Mouse (Mus musculus): ENCODE results near the gene Hgfac.

The Hgfac gene

DNA sequence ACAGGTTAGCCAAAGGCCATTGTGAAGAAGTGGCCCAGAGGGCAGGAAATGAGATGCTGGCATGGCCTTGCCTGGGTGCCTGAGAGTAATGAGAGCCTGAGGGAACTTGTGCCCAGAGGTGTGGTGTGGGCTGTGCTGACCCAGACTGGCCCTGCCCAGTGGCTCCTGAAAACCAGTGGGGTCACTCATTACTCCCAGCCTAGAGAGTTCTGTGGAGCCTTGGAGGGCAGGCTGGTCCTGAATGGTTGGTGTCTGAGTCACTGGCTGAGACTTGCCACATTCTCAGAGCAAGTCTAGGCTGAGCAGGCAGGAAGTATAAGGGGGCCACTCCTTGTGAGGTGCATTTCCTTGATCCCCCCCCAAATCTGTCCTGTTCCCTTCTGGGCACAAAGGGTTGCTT, 3.9 kb upstream of the Hgfac start:
- DNase-seq (ENCODE audit: low spot score in 2 of 2) = peak; percentile 58 to 74

DNA sequence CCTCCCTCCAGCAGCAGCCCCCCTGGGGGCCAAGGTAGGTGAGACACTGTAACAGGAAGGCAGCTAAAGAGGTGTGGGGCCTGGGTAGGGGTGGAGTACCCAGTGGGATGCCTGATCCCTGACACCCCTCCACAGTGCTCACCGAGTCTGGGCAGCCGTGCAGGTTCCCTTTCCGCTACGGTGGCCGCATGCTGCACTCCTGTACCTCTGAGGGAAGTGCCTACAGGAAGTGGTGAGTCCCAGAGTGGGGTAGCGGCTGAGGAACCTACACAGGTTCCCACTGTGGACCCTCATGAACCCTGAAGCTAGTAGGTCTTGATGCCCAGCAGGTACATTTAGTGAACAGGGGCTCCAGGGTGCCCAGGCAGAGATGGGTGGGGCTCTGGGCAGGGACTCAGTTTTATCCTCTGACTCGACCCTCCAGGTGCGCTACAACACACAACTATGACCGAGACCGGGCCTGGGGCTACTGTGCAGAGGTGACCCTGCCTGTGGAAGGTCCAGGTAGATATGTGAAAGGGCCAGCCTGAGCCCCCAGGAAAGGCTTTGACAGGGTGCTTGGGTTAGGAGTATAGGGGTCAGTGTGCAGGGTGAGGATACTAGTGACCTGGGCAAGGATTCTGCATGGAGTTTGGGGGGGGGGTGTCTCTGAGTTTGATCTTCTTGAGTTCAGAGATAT, 1.3 kb downstream of the Hgfac start:
- DNase-seq (ENCODE audit: low spot score in 2 of 2) = no peak

DNA sequence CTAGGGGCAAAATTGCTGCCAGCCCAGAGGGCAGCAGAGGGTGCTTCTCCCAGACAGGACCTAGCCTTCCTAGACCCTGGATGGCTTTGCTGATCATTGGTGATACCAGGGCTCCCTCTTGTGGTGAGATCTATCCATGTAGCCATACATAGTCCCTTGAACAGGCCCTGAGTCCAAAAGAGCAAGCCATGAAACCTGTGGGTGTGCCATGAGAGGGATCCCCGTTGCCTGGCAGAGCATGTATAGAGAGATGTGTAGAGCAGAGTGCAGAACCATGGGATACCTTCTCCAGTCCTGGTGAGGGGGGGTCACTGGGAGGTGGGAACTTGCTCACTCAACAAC, 1.8 kb downstream of the Hgfac start:
- peak; percentile 60 to 72 for DNase-seq (ENCODE audit: low spot score in 2 of 2)

DNA sequence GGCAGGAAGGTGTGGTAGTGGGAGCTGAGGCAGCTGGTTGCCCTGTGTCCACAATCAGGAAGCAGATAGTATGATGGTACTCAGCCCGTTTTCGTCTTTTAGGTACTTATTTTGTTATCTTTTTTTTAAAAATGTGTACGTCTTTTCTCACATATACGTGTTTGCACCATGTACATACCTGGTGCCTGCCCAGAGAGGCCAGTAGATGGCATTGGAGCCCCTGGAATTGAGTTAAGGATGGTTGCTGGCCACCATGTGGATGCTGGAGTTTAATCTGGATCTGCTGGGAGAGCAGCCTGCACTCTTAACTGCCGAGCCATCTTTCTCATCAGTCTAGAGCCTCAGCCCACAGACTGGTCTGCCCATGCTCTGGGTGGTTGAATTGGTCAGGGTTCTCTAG, 9.2 kb downstream of the Hgfac start:
- DNase-seq (ENCODE audit: low spot score in 2 of 2) = no peak

DNA sequence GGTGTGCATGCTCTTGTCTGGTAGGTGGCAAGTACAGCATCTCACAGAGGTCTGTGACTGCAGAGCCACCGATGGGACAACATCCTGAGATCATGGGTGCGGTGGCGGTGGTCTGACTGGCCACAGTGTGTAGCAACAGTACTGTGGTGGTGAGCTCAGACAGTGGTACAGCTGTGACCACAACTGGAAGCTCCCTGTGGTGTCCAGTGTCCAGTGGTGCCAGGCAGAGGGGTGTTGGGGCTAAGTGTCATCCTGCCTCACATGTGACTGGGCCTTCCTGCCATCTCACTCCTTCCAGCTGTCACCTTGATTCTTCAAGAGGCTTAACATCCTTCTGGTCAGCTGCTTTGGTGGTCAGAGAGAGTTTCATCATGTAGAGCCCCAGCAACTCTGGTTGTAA, 13.3 kb downstream of the Hgfac start:
- DNase-seq (ENCODE audit: low spot score in 2 of 2) = no peak

DNA sequence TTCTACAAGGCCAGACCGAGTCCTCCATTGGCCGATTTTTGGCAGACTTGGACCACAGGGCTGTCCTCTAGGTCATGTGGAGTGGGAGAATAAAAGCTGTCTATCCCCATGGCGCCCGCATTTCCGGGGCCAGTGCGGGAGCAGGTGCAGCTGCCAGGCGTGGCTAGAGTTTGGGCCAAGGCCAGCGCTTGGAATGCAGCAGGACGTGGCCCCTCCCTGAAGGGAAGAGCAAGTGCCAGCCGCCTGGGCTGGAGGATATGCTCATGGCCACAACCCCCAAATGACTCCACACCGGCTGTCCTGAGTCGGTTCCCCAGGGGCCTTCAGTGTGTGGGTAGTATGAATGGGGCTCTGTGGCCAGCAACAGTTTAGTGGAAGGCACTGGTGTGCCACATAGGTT, 13.8 kb downstream of the Hgfac start:
- DNase-seq (ENCODE audit: low spot score in 2 of 2) = peak in 1 of 2 experiments; percentile 29

DNA sequence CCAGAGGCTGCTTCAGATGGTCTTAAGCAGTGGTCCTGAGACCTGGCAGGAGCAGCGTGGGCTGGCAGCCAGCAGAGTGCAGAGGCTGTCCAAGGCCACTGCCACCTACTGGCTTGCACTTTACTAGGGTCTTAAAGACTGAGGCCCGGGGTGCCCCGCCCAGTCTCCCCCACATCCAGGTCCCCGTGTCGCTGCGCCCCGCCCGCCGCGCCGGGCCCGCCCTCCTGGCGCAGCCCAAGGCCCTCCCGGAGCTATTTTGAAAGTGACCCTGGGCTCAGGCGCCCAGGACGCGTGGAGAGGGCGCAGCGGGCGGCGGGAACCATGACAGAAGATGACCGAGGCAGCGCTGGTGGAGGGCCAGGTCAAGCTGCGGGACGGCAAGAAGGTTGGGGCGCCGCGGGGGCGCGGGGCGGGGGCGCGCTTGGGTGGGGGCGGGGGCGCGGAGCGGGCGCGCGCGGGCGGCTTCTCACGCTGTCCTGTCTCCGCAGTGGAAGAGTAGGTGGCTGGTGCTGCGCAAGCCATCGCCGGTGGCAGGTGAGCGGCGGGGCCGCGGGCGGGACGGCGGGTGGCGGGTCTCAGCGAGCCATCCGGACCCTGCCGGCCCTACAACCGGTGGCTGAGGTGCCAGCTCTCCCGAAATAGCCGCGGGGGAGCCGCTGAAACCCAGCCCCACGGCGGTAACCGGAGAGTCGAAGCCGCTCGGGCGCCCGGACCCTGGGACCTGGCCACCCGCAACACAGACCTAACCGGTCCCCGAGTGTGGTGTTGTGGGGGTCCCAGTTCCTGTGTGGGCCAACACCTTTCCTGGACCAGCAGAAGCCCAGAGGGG, 15.5 kb downstream of the Hgfac start, which contains the start of gene Dok7:
Dok7 (plus strand) TSS at position 163 of the 829 bp plus-strand sequence.
- DNase-seq (ENCODE audit: low spot score in 2 of 2) = peak in 1 of 2 experiments; percentile 19

DNA sequence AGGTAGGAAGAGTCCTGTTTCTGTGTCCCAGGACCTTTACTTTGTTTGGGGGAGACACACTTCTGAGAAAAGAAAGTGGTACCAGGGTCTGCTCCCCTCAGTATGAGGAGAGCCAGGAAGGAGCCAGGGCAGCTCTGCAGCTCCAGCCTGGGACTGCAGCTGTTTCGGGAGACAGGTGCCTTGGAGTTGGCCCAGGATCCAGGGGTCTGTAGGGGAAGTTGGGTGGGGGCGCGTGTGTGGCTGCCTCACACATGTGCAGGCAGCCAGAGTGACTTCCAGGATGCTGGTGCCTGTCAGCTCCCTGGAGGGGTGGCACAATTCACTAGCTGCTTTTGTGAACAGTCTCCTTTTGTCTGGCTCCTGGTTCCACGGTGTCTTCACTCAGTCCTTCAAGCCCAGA, 16.3 kb downstream of the Hgfac start:
- no peak for DNase-seq (ENCODE audit: low spot score in 2 of 2)

DNA sequence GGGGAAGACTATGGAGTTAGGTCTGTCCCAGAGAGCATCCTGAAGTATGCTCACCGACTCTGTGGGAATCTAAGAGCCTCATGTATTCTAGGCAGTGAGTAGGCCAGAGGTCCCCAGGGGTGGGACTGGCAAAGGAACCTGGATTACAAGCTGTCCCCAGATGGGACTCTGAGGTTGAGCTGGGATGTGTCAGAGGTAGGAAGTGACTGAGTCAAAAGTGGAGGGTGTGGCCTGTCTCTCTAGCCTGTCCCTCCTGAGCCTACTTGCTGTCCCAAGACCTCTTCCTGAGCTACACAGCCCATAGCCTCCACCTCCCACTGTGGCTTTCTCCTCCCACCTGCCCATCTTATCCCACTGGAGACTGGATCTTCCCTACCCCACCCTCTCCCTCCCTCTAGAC, 16.9 kb downstream of the Hgfac start:
- DNase-seq (ENCODE audit: low spot score in 2 of 2) = no peak

DNA sequence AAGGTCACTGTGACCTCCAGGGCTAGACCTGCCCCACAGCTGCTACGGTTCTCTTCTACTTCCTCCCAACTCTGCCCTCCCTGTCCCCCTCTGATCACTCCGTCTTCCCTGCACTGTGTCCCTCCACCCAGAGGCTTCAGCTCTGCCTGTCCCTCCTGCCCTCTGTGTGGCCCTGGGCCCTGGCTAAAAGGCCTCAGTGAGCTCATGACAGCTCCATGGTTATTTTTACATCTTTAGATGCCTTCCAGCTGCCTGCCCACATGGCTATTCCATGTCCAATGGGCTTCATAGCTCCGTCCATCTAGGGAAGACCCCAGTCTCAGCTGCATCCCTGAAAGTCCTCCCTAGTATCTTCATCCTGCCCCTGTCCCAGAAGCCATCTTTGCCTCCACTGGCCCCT, 18.8 kb downstream of the Hgfac start:
- no peak for DNase-seq (ENCODE audit: low spot score in 2 of 2)

DNA sequence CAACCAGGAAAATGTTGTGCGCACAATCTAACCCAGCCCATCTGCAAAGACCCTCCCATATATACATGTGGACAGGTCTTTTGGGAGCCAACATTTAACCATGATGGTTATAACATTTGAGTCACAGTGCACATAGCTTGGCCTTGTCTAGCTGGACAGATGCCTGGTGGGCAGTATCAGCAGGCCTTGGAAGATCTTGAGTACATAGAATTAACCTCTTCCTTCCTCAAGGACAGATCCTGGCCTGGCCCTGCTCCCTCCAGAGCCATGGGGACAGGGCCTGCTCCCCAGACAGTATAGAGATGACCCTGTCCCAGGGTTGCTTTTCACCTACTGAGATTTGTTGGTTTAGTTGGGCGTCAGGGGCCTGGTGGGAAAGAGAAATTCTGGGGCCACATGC, 28.5 kb downstream of the Hgfac start:
- DNase-seq (ENCODE audit: low spot score in 2 of 2) = no peak

DNA sequence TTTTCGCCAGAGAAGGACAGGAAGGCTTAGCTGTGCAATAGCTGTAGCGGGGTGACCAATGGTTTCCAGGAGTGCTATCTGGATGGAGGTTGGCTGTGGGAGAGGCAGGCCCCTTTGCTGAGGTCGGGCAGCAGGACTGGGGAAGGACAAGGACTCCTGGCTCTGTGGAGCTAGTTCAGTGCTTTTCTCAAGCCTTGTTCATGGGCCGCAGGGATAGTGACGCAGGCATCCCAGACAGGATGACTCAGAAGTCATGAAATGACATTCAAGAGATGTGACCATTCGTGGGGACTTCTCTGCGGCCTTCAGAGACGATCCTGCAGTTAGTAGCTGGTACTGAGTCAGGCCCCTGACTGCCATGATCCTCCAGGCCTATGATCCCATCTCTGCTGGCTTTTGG, 29.0 kb downstream of the Hgfac start:
- DNase-seq (ENCODE audit: low spot score in 2 of 2) = no peak

DNA sequence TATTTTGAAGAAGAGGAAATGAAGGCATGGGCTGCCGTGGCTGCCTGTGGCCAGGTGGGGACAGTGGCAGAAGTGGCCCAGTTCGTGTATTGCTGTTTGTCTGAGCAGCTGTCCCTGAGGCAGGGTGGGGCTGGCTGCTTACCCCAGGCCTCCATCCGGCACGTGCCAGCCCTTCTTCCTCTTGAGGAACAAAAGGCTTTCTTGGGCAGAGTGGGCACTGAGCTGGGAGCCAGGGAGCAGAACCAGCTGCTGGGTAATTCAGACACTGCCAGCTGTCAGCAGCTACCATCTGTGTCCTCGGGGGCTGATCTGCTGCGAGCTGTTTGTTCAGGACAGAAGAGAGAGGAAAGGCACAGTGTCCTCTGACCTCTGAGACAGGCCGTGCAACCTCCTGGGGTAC, 29.6 kb downstream of the Hgfac start:
- no peak for DNase-seq (ENCODE audit: low spot score in 2 of 2)

DNA sequence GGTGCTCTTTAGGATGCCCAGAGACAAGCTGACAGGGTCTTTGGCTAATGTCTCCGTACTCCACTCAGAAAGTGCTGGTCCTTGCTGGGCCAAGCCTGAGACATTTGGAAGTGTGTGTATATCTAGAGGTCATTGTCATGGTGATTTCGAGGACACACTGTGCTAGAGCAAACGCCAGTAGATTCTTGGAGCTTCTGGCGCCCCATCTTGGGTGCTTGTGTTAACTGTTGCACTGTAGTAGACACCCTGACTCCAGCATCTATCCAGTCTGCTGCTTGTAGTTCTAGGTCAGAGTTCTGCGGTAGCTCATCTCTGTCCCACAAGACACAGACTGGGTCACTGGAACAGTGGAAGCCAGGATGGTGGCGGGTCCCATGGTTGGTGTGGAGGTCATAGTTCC, 30.5 kb downstream of the Hgfac start:
- DNase-seq (ENCODE audit: low spot score in 2 of 2) = no peak

DNA sequence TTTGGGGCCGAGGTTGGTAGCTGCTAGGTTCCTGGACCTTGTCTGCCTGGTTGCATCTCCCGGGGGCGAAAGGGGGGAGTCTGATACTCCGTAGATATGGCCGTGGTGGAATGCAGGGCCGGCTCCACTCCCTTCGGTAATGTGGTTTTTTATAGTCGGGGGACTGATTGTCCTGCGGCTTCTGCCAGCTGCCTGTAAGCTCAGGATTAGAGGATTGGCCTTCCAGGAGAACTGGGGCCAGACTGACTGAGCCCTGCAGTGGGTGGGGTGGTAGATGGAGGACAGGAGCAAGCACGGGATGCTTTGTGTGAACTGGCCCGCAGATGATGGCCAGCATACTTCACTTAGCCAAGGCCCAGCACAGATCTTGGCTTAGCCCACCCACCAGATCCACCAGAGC, 31.9 kb downstream of the Hgfac start:
- no peak for DNase-seq (ENCODE audit: low spot score in 2 of 2)

DNA sequence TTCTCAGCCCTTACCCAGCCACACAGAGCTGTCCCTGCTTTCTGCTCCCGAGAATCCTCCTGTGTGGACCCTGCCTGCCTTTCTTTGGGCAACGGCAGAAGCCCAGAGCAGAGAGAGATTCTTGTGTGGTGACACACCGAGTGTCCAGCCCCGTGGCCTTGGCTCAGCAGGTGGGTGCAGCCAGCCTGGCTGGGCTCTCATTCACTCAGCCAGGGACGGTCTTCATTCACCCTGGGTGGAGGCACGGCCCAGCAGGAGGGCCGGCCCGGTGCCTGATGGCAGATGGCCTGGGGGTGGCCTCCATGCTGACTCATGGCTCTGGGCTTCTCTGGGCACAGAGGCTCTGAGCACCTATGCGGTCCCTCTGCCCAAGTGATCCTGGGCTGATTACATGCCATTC, 32.7 kb downstream of the Hgfac start:
- DNase-seq (ENCODE audit: low spot score in 2 of 2) = peak; percentile 17 to 28

DNA sequence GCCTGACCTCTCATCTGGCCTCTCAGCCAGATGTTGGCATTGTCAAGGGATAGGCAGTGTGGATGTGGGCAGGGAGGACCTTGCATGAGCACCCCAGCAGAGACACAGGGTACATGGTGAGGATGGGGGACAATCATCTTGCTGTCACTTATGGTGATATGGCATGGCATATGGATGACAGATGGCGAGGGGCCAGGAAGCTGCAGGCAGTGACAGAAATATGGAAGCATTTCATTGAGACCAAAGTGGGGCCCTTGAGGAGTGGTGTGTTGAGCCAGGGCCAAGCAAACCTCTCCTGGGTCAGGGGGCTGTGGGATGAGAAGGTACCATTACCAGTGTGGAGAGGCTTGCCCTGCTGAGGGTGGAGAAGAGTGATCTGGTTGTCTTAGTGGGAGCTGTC, 35.1 kb downstream of the Hgfac start:
- no peak for DNase-seq (ENCODE audit: low spot score in 2 of 2)

DNA sequence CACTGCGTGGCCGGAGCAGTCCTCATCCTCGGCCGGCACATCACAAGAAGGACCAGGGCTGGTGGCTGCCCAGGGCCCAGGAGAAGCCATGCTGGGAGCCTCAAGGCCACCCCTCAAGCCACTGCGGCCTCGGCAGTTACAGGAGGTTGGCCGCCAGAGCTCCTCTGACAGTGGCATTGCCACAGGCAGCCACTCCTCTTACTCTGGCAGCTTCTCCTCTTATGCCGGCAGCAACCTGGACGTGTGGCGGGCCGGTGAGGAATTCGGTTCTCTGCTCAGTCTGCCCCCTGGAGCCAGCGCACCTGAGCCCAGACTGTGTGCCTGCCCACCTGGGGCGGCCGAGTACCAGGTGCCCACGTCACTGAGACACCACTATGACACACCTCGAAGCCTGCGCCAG, 37.8 kb downstream of the Hgfac start:
- DNase-seq (ENCODE audit: low spot score in 2 of 2) = no peak

DNA sequence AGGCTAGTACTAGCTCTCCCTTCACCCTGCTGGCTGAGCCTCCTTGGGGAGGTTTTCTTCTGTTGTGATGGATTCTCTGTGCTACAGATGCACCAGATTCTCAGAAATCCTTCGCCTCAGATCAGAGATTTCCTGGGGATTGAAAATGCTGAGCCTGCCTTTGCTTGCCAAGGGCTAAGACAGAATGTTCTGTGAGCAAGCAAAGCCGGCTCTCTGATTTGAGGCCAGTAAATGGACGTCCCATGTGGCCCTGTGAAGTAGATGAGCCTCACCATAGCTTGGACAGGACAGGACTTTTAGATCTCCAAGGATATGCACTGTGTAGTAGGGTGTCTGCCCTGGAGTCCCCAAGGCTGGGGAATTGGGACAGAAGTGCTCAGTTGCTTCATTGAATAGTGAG, 43.6 kb downstream of the Hgfac start:
- DNase-seq (ENCODE audit: low spot score in 2 of 2) = no peak

DNA sequence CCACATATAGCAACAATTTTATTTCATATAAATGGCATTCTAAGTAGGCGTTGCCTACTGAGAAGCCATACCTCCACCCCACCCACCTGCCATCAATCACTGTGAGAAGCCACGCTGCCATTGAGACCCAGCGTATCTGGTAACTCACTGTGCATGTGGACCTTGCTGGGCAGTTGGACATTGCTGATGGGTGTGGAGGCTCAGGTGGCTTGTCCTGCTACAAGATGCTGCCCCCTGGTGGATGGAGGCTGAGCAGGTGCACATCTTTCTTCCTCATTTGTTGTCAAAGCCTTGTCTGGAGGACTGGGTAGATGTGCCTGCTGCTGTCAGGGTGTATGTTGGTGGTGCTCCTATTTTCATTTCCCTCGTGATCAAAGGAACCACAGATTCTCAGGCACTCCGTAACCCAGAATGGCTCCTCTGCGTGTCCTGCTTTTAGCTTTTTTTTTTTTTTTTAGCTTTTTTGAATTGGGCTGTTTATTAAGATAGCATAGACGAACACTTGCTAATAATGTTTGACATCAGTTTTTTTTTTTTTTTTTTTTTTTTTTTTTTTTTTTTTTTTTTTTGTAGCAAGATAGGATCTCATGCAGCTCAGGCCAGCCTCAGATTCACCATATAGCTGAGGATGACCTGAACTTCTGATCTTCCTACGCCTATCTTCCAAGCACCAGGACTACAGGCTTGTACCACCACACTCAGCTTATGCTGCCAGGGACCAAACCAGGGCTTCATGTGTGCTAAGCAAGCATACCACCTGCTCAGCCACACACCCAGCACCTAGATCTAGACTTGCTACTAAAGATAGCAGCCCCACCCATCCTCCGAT, 47.7 kb downstream of the Hgfac start:
- DNase-seq (ENCODE audit: low spot score in 2 of 2) = peak; percentile 56 to 74

DNA sequence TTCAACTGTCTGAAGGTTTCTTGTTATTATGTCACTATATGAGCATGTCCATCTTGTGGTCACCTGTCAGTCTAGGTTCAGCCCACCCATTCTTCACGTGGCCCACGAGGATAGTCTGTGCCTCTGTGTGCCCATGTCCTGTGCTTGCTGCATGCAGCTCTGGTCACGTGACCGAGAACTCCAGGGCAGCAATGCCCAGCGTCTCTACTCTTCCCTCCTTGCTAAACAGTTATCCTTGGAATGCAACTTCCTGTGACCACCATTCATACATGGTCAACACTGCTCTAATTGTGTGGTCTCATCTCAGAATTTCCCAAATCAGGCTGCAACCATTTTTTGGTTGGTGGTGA, 48.3 kb downstream of the Hgfac start:
- no peak for DNase-seq (ENCODE audit: low spot score in 2 of 2)

DNA sequence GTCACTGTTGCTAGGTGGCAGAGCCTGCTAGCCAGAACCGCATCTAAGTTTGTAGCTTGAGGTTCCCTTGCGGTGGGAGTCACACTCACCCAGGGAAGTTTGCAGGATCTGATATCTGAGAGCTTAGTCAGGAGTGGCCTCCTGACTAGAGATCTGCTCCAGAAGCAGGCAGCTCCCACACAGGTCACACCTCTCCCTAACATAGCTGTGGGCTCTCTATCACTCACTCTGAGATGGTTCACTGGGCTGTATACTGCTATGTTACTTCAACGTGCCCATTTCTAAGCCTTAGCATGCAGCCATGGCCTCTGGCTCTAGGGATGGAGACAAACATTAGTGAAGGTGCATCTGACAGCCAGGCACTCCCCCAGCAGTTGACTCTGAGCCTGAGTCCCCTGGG, 50.3 kb downstream of the Hgfac start:
- DNase-seq (ENCODE audit: low spot score in 2 of 2) = no peak

Measured in urinary bladder, postnatal 36 days (tissue).